Mouse (Mus musculus): ENCODE data around the gene Clrn1. TPM values are rescaled to one million over a fixed set of nuclear protein-coding genes. Genes with fewer than 3 reads are reported as not detected.

Clrn1 gene
- total RNA-seq, 2 experiments from 2014 or later: not detected

GRCm38 (mm10) chr3:58833442-58834160 lies 51.5 kb downstream of the Clrn1 start:
- no peak for DNase-seq
- intact Hi-C loops (cut with DNase I; ENCODE audit: low total_unique reads): no loop called here

DNA sequence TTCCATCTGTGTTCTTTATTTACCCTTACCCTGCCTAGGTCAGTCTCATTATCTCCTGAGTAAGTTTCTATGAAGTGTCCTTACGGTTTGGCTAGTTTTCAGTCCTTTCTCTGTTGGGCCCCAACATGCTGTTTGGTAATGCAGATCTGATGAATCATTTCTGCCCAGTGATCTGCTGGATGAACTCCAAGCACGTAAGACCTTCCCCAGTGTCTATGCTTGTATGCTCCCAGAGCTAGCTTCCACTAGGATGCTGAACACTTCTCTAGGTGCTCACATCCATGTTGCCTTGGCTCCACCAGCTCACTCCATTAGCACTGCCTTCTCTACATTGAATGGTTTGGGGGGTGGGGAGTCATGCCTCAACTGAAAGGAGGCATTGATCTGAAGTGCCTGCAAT lies 52.3 kb downstream of the Clrn1 start:
- intact Hi-C loops (cut with DNase I; ENCODE audit: low total_unique reads): no loop called here
- DNase-seq: no peak

DNA sequence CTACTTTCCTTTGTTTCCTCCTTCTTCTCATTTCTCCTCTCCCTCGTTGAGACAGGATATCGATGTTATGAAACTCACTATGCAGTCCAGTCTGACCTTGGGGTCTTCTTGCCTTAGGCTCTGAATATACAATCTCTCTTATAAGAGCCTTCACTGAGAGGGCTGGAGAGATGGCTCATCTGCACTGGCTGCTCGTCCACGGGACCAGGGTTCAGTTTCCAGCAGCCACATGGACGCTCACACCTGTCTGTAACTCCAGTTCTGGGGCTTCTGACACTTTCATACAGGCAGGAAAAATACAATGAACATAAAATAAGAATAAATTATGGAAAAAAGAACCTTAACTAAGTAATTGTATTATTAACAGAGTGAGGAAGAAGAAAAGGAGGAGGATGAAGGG lies 53.6 kb downstream of the Clrn1 start:
- intact Hi-C loops (cut with DNase I; ENCODE audit: low total_unique reads): no loop called here
- no peak for DNase-seq

GRCm38 (mm10) chr3:58829926-58830325 lies 55.2 kb downstream of the Clrn1 start:
- intact Hi-C loops (cut with DNase I; ENCODE audit: low total_unique reads): no loop called here
- DNase-seq: no peak

- intact Hi-C loops (cut with DNase I; ENCODE audit: low total_unique reads): no loop called here
These were observed 56.6 kb downstream of the Clrn1 start for GRCm38 (mm10) chr3:58828366-58829153.

DNA sequence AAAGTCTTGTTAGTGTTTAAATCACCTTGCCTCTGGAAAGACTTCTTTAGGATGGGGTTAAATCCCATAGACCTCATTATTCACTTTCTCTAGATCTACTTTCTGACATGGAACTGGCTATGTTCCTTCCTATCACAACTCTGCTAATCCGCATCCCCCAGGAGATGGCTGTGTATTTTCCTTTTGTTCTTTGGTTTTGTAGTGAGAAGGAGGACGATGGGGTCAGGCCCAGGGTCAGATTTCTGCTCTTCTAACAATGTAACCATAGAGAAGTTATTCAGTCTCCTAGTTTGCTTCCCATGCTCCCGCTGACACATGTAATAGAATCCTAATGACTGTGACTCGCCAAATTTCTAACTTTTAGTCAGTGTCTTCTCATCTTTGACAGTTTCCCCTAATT lies 58.9 kb downstream of the Clrn1 start:
- intact Hi-C loops (cut with DNase I; ENCODE audit: low total_unique reads): no loop called here
- DNase-seq: no peak

More at GRCm38 (mm10) chr3:58828366-58829153, 56.6 kb downstream of the Clrn1 start:
- no peak for DNase-seq

DNA sequence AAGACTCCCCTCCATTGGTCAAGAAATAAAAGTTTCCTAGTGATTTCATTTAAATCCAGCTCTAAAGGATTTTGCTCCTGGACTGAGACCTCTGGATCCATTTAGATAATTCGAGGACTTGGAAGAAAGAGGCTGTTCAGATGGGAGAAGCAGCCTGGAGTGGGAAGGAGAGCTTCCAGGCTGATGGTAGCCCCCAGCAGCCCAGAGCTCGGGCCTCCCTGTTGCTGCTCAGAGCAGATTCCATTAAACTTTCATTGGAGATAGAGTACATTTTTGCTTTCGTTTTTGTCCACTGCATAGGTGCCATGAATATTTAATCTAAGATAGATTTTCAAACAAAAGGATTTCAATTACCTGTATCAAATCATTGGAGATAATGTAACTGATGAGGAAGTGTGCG lies 62.9 kb downstream of the Clrn1 start, which contains the start of gene Mindy4b-ps:
Gene Mindy4b-ps, minus strand, starts transcription at position 101 of the 400 bp plus-strand sequence.
- intact Hi-C loops (cut with DNase I; ENCODE audit: low total_unique reads): no loop called here
- DNase-seq: no peak

DNA sequence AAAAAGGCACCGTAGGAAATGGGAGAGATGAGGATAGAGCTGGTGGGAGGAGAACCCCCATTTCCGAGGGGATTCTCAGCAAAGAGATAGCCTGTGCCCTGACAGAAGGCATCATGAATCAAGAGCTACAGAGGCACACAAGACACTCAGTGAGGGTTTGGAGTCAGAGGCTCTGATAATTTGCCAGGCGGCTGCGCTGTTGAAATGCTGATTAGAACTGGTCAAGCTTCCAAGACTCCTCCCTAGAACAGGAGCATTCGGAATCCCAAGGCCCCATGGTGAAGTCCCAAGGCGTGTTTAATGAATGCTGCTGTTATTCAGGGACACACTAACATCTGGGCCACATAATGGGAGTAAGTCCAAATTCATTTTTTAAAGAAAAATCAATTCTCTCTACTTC lies 67.8 kb downstream of the Clrn1 start:
- DNase-seq: peak; percentile 14
- intact Hi-C loops (cut with DNase I; ENCODE audit: low total_unique reads): no loop called here

DNA sequence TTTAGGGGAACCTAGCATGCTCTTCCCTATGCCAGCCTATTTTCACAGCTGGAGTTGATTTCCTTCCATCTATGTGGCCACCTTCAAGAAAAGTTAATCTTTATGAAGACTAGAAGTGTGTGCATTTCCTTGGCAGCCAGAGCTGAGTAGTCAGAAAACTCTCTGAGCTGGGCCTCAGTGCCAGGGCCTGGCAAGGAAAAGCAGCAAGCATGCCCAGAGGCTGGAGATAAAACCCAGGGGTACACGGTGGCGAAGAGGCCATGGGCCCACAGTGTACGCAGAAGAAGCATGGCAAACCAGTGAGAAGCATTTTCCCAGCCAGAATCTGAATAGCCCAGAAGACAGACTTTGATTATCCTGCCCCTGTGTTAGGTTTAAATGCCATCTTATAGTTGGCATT lies 70.9 kb downstream of the Clrn1 start:
- no peak for DNase-seq
- intact Hi-C loops (cut with DNase I; ENCODE audit: low total_unique reads): no loop called here

DNA sequence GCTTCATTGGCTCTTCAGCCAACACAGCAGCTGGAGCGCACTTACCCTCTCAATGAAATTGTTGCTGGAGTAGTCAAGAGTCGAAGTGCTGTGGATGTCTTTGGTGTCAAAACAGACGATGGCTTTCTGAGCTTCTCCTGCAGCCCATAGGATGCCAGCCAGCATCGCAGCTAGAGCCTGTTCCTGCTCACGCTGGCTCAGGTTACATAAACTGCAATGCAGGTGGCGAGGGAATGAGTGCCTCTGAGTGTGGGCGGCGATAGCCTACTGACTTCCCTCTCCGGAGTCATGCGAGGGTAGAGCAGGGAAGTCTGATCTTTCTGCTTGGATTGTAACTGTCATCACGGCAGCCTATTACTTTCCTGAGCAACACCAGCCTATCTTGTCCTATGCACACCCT lies 74.8 kb downstream of the Clrn1 start:
- intact Hi-C loops (cut with DNase I; ENCODE audit: low total_unique reads): no loop called here

GRCm38 (mm10) chr3:58809111-58809915 lies 75.8 kb downstream of the Clrn1 start:
- no peak for DNase-seq
- intact Hi-C loops (cut with DNase I; ENCODE audit: low total_unique reads): no loop called here

More for the DNA sequence above, 74.8 kb downstream of the Clrn1 start:
- DNase-seq: no peak

- intact Hi-C loops (cut with DNase I; ENCODE audit: low total_unique reads): no loop called here
- no peak for DNase-seq
These were observed 76.5 kb downstream of the Clrn1 start for GRCm38 (mm10) chr3:58808636-58809035.

GRCm38 (mm10) chr3:58804745-58805144 lies 80.4 kb downstream of the Clrn1 start:
- intact Hi-C loops (cut with DNase I; ENCODE audit: low total_unique reads): no loop called here
- DNase-seq: no peak

- intact Hi-C loops (cut with DNase I; ENCODE audit: low total_unique reads): no loop called here
- no peak for DNase-seq
These were observed 86.5 kb downstream of the Clrn1 start for GRCm38 (mm10) chr3:58798676-58799075.

DNA sequence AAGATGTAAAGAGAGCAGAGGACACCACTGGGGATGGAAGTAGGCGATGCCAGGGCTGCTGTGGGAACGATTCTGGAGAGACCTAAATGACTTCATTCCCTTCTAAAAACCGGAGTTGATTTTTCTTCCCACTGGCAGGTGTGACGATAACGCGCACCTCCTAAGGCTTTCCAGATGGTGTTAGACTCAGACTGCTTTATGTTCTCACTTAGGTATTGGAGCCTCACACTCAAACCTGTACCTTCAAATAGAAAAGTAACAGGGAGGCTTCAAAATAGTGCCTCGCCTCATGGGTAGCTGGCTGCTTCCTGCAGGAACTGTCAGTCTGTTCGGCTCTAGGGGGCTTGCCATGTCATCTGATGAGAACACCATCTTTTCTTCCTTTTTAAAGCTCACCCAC lies 86.9 kb downstream of the Clrn1 start:
- intact Hi-C loops (cut with DNase I; ENCODE audit: low total_unique reads): no loop called here
- DNase-seq: no peak

Other genes with a start within 250 kb of the Clrn1 start
- under 1 TPM; 0.13 to 0.14 TPM for gene Erich6, start 248.1 kb downstream of the Clrn1 start, total RNA-seq (2021)
- gene Siah2, start 192.9 kb downstream of the Clrn1 start, total RNA-seq (2021): 10 to 100 TPM in 1 of 2 experiments, 1 to 10 TPM in 1; 7.0 to 10.1 TPM
- gene Mindy4b-ps, start 63.0 kb downstream of the Clrn1 start, total RNA-seq (2021): not detected
- gene Med12l, start 120.5 kb upstream of the Clrn1 start, total RNA-seq (2021): 1 to 10 TPM; 1.4 to 1.9 TPM
- gene Gpr171, start 216.5 kb upstream of the Clrn1 start, total RNA-seq (2021): not detected